Mouse (Mus musculus): ENCODE measurements at regions not wholly inside any gene's neighbourhood (a gene's known extent, or its start where the extent isn't known, plus 50 kb on each side); places are given as distances from the start of the nearest gene placed in this dataset.
"Not testable (repeated sequence)": the region's sequence is repeated elsewhere in the genome, so short reads cannot be mapped to it uniquely, and the experiment has no call there.

DNA sequence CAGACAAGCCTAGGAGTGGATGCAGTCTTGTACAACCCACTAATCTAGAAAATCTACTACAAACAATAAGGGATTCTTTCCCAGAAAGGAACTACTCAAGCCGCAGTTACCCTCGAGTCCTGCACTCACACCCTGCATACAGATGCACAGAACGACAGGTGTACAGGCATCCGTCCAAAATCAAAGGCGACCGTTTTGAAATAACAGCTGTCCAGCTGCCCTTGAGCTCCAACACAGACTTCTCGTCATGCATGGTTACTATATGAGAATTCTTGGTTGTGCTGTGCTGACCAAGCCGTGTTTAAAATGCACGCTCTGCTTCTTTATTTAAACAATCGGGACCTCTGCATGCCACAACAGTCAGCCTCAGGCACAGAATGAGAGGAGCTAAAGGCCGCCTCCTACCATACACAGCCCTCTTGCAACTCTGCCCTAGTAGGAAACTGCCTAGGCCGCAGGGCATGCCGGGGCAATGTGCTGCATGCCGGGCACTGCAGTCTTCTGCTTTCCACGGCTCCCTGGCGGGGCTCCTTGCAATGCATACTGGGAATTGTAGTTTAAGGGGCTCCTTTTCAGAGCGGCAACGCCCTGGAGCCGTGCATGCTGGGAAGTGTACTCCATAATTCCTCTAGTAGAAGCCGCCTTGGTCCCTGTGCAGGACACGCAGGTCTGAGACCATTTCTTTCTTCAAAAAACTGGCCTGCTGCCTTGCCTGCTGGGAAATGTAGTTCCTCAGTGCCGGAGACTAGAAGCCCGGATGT is 237.4 kb upstream of the Myt1l start:
- peak; percentile 95 to 98 for DNase-seq

DNA sequence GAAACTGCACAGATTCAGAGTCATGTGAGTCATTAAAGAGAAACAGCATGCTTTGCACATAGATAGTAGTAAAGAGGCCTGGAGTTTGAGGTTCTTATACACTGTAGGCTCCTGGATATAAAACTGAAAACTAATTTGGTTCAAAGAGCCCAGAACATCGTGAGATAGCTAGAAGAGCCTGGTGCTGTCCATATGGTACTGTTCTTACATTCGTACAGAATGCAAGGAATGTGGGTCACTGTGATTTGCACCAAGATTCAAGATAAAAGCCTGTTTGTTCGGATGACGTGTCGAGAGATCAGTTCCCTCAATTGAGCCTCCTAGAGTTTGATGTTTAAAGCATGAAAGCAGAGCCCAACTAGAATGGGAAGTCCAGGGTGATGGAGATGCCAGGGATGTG is 230.2 kb upstream of the Myt1l start:
- no peak for DNase-seq

GRCm38 (mm10) chr12:29315636-29316035 is 212.5 kb upstream of the Myt1l start:
- DNase-seq = no peak

DNA sequence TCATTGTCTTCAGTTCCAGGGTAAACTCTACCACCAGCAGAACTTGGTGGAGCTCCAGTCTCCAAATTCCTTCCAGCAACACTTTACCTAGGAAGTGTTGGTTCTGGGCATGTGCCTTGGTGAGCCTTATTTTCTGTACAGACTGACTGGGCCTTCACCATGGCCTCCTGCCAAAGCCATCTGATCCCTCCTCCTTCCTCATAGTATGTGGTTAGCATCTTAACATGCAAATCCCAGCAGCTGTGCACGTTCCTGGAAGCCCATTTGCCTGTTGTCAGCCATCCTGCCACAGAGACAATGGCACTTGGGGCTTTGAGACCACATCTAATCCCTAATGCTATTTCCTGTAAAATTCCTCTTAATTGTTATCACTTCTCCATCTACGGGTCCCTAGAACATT is 206.7 kb upstream of the Myt1l start:
- no peak for DNase-seq

- no peak for DNase-seq
Measured at GRCm38 (mm10) chr12:29323534-29323933, 204.7 kb upstream of the Myt1l start.

DNA sequence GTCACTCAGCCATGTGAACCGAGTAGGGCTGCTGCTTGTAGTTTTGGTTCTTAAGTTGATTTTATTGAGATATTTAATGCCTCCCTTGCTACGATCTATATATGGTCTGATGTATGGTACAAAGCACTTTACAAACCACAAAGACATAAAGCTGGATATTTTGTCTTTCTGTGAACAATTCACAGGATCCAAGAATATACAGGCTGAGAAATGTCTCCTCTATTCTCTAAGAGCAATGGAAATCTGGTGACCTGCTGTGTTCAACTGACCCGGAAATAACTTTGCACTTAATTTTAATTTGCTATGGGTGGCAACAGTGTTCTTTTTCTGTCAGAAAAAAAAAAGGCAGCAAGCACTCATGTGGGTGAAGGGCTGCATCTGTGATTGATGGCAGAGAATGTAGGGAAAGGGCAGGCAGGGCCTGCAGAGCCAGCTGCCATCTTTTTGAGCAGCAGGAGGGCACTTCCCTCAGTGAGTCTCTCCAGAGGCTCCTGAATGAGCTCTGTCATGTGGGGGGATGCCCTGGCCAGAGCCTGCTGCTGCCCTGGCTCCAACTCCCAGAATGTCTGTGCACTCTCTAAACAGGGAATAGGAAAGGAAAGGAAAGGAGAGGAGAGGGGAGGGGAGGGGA is 192.2 kb upstream of the Myt1l start:
- no peak for DNase-seq

- no peak for DNase-seq
Measured at GRCm38 (mm10) chr12:29337336-29337735, 190.8 kb upstream of the Myt1l start.

- DNase-seq = no peak
Measured at GRCm38 (mm10) chr12:29341388-29341995, 186.7 kb upstream of the Myt1l start.

GRCm38 (mm10) chr12:29343147-29343852 is 184.9 kb upstream of the Myt1l start:
- no peak for DNase-seq

GRCm38 (mm10) chr12:29348698-29349097 is 179.5 kb upstream of the Myt1l start:
- DNase-seq = peak in 1 of 2 experiments; percentile 39

- DNase-seq = no peak
Measured at GRCm38 (mm10) chr12:29349146-29349850, 178.9 kb upstream of the Myt1l start.

DNA sequence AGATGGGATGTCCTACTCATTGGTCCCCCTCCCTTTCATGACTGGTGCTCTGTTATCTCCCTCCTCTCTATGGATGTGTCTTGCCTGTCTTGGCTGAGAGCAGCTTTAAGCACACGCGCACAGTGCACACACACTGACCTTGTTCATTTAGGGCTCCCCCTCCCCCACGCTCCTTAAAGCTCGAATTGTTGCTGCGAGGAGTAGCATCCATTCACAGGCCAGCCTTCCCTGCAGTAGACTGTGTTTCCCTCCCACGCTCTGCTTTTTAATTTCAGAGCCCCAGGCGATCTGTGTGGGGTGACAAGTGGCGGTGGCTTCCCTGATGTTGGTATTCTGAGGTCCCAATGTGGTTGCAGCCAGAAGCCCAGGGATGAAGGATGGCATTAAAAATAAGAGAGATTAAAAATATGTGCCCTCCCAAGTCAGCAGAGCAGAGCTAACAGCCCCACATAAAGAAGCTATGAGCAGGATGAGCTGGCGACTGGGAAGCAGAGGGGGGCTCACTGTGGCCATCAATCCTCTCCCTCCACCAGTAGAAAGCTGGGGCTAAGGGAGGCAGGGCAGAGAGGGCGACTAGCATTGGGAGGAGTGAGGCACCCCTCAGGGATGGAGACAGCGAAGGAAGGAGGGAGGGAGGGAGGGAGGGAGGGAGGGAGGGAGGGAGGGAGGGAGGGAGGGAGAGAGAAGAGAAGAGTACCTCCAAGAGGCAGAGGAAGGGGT is 174.2 kb upstream of the Myt1l start:
- DNase-seq = no peak

DNA sequence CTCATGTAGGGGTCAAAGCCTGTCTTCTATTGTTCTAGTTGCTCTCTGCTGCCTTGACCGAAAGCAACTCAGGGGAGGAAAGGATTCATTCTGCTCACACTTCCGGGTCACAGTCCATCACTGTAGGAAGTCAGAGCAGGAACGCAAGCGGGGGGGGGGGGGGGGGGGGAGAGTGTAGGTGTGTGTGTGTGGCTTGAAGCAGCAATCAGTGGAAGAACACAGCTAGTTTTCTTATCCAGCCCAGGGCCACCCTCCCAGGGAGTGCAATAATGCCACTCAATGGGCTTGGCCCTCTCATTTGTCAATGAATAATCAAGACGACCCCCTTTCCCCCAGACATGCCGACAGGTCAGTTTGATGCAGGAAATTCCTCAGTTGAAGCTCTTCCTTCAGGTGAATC is 173.4 kb upstream of the Myt1l start:
- no peak for DNase-seq

GRCm38 (mm10) chr12:29356681-29357397 is 171.3 kb upstream of the Myt1l start:
- DNase-seq = no peak

DNA sequence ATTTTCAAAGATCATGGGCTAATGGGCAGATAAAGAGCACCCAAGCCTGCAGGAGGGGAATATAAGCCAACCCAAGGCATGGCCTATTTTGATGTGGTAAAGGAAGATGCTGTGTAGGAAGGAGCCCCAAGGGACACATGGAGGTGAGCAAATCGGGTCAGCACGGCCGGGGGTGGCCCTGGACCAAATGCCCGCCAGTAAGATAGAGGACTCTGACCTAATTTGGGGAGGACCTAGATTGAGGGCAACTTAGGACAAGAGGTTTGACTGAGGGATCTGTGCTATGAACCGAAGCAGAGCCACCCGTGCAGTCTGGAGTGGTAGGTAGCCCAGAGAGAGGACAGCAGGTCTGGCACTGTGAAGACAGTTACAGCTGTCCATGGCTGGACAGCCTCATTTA is 166.9 kb upstream of the Myt1l start:
- no peak for DNase-seq

GRCm38 (mm10) chr12:29367741-29368106 is 160.5 kb upstream of the Myt1l start:
- DNase-seq = not testable (repeated sequence)

GRCm38 (mm10) chr12:29368107-29368819 is 159.9 kb upstream of the Myt1l start:
- peak; percentile 60 to 69 for DNase-seq

DNA sequence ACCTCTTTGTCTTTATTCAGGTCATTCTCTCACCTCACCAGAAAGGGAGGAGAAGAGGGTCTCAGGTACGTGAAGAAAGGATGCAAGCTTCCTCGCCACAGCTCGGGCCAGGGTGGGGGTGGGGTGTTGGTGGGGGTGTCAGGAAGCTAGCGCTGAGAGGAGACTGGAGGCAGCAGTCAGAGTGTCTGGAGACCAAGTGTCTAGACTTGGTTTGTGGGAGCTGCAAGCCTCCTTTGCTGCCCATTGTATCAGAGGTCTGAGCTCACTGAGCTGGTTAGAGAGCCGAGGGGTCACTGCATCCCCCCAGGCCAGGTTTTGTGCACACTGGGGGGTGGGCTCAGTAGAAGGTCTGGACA is 159.4 kb upstream of the Myt1l start:
- DNase-seq = no peak

- DNase-seq = no peak
Measured at GRCm38 (mm10) chr12:29391756-29392155, 136.4 kb upstream of the Myt1l start.

- DNase-seq = no peak
Measured at GRCm38 (mm10) chr12:29394271-29394670, 133.9 kb upstream of the Myt1l start.

GRCm38 (mm10) chr12:29394881-29395280 is 133.3 kb upstream of the Myt1l start:
- DNase-seq = no peak
